Mouse (Mus musculus): ENCODE measurements around the gene Tirap.

- TF ChIP-seq POLR2A (IDR thresholded peaks at IDR 0.05; ENCODE audit: borderline replicate concordance, extremely low read depth, insufficient read depth, insufficient read length, poor library complexity, severe bottlenecking) (no peak), CTCF (IDR thresholded peaks at IDR 0.05; ENCODE audit: borderline replicate concordance, extremely low read depth, insufficient read depth, insufficient read length) (no peak)
Measured at GRCm38 (mm10) chr9:35238371-35238770, 38.3 kb upstream of the Tirap start.
